Mouse (Mus musculus) retina, postnatal 1 day (tissue): ENCODE results near the gene Odf4.
"Not testable (repeated sequence)": the region's sequence is repeated elsewhere in the genome, so short reads cannot be mapped to it uniquely, and the experiment has no call there.

Experiments used
- DNase-seq: peaks from one replicate; pipeline ENCODE4 v3.0.0-alpha.2; 2012

Gene Odf4

DNA sequence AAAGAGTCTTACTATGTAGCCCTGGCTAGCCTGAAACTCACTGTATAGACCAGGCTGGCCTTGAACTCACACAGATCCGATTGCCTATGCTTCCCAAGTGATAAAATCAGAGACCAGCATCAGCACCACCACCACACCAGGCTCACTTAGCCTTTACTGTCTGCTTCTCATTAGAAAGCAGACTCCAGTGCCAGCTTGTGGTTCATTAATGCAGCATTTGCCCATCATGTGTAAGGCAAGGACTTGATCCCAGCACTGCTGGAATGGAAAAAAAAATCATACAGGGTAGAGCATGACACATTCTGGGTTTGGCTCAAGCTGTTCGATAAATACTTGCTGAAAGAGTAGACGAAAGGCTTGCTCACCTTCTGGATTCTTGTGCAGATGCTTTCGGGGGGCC, 19.1 kb upstream of the Odf4 start:
- DNase-seq, result no peak

DNA sequence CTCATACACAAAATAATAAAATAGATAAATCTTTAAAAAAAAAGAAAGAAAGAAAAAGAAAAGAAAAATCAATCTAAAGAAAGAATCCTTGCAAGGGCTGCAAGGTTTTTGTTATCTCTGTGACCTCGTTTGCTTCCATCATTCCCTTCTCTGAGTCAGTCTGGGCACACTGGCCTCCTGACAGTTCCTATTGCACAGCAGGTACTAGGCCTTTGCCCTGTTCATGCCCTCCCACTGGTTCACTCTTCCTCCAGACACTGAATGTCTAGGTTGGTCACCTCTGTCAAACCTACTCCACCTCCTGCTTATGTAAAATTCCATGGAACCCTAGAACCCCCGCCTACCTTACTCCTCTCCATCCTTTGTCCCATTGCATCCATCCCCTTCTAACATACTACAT, 18.4 kb upstream of the Odf4 start:
- no peak for DNase-seq

DNA sequence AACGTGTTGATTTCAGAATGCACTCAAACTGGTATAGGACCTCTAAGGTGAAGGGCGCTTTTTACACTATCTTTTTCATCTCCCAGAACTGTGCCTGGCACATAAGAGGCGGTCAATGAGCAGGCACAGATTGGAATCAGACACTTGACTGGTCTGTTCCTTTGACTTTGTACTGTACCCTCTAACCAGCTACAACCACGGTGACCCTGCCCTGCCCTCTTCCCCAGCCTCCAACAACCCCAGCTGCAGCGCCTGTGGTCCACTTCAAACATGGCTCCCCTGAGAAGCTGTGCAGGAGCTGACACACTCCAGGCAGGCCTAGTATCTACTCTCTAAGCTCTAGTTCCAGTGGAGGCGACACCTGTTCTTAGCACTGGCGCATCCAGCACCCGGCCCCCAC, 15.8 kb upstream of the Odf4 start:
- DNase-seq, result no peak

DNA sequence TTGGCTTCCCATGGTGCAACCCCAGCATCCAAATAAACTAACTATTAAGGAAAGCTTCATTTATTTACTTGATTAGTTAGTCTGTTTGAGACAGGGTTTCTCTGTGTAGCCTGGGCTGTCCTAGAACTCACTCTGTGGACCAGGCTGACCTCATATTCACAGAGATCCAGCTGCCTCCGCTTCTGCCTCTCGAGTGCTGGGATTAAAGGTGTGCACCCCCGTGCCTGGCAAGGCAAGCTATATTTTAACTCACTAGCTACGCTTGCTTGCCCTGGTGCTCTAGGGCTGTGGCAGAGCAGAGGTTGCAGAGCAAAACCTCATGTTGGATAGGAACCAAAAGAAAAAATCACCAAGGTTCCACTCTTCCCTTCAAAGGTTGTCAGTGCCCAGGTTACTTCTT, 13.6 kb upstream of the Odf4 start:
- DNase-seq, result no peak

DNA sequence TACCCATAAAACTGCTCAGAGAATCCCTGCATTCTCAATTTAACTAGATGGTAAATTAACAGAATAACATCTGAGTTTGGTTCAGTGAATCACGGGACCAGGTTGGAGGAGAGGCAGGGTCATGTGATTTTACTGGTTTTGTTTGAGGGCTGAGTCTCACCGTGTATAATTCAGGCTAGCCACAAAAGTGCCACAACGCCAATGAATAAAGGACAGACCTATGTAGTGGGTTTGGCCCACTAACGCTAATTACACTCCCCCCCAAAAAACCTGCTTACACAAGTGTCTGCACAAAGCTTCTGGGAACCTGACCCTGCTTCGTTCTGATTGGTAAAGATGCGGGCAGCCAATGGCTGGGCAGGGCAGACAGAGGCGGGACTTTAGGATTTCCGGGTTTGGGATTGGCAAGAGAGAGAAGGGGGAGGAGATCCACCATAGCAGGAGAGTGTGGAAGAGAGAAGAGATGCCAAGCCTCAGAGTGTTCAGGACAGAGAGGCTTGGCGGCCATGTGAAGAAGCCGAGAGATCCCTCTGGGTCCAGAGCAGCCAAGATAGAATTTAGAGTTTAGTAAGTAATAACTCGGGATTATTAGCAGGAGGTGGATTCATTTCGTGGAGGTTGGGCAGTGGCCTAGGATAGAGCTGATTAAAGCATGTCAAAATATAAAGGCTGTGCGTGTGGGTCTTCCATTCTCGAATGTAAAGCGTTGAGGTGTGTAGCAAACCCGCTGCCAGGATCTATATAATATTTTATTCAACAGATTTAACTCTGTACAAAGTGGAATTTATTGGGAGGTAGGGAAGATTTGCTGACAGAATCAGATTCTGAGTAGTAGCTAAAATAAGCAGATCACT, 12.8 kb upstream of the Odf4 start:
- peak; percentile 98 for DNase-seq

DNA sequence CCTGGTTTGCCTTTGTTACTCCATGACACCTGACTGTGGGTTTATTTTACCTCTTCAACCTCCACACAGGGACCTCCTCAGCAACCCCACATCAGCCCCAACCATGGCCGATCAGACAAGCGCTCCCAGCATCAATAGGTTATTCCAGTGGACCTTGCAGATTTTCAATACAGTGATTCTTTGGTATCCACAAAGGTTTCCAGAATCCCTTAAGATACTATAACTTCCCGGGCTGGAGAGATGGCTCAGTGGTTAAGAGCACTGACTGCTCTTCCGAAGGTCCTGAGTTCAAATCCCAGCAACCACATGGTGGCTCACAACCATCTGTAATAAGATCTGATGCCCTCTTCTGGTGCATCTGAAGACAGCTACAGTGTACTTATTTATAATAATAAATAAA, 10.1 kb upstream of the Odf4 start:
- not testable (repeated sequence) for DNase-seq

DNA sequence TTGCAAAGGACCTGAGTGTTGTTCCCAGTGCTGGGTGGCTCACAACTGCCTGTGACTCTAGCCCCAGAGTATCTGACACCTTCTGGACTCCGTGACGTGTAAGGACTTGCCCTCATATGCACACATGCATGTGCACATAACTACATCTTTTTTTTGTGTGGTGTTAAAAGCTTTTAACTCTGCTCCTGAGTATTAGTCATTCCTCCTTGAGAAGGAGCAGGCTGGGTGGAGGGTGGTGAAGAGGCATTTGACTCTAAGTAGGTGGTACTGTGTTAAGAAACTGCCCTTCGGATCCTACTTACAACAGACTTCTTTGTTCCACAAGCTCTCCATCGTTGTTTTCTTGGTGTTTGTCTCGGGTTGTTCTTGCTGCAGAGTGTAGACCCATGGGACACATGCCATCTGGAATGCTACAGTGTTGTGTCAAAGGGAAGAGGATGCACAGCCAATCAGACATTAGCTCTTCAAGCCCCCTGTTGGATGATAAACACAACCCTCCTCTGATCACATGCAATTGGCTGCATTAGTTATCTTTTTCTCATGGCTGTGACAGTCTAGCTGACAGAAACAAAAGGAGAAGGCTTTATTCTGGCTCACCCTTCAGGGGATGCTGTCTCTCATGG, 7.1 kb upstream of the Odf4 start:
- DNase-seq, result peak; percentile 35

DNA sequence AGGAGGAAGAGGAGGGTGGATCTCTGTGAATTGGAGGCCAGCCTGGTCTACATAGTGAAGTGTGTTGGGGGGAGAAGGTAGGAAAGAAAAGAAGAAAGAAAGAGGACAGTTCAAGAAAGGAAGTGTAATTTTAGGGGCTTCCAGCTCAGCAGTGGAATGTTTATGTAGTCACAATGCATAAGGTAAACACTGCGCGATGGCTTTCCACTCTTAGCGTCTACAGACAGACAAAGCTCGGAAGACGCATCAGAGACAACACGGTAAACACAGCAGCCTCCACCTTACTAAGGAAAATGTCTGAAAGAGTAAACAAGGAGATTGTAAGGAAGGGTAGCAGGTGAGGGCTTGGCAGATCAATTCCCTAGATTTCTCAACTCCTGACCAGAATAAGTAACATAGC, 3.1 kb upstream of the Odf4 start:
- DNase-seq, result no peak

DNA sequence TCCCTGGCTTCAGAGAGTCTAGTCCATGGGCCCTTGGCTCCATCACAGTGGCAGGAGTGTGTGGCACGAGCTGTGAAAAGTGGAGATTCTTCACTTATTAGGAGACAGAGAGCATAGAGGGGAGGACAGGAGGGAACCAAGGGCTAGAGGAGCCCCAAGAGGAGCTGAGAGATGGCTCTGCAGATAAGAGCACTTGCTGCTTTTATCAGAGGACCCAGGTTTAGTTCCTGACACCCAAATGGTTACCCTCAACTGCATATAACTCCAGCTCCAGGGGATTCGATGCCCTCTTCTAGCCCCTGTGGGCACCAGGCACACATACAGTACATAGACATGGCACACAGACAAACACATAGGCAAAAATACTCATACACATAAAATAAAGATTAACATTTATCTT, 2.1 kb downstream of the Odf4 start:
- DNase-seq, result no peak

DNA sequence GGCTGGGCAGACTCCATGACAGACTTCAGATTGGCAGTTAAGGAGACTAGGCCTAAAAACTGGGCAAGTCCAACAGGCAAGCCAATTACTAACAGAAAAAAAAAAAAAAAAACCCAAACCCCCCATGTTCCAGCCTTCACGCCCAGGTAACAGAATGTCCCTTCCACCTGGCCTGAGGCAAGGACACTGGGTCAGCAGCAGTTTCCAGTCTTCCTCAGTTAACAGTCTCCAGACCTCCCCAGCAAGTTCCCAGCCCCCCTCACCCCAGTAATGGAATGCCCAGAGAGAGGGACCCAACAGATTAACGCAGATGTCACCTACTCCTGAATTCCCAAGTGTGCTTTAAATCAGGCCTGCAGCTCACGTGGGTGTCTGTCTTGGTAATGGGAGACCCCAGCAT, 3.7 kb downstream of the Odf4 start:
- no peak for DNase-seq

DNA sequence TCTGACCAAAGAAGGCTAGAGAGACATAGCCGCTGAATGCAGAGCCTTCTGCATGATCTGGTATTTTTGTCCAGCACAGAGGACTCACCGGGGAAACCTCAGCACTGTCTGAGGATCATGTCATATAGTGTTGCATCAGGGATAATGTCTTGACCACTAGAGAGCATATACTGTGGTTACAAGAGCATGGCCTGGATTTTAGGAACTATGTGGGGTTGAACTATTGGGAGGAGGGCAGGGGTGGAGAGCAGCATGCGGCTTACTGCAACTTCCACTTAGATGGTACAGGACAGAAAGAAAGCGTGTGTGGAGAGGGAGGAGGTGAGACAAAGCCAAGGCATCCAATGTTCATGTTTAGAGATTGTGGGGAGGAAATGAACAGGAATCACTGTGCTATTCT, 12.3 kb downstream of the Odf4 start:
- no peak for DNase-seq

DNA sequence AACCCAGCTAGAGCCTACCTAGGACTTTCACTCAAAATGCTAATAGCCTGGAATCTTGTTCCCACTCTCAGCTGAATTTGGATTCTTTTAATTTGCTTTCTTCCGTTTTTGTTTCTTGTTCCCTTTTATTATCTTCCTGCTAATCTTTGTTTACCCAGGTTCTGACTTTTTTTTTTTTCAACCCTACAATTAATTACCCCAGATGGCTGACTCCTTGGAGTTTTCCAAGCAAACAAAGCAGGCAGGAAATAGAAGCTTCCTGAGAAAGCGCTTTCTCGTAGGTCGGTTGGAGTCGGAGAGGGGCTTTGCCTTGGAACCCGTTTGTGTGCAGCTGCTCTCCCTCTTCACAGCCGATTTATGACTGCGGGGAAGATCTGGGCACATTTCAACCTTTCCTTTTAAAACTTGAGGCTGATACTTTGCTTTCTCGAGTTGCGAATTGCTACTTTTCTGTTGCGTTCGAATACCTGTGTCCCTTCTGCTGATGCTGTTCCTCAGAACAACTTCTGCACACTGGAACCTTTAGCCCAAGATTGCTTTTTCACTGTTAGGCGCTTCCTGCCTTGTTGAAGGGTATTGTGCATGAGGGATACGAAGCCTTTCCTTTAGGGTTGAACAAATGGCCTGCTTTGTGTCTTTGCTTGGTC, 15.2 kb downstream of the Odf4 start:
- no peak for DNase-seq

DNA sequence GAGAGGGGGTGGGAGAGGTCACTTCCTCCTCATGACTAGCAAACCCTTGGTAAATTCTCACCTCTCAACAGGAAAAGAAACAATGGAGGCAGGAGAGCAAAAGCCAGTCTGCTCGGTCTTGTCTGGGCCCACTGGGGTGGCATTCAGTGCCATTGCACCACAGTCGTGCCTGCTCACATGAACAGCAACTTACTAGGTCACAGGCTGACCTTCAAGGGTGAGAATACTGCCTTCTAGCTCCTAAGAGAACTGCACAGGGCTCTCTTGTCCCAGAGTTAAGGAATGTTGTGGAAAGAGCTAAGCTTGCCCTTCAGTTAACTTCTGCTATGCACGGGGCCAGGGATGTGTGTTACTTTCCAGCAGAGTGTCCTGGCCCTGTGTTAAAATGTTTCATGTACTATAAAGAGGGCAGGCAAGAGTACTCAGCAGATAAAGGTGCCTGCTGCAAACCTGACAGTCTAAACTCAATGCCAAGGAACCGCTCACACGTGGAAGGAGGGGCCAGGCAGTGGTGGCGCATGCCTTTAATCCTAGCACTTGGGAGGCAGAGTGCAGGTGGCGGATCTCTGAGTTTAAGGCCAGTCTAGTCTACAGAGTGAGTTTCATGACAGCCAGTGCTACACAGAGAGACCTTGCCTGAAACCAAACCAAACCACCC, 17.9 kb downstream of the Odf4 start:
- no peak for DNase-seq

DNA sequence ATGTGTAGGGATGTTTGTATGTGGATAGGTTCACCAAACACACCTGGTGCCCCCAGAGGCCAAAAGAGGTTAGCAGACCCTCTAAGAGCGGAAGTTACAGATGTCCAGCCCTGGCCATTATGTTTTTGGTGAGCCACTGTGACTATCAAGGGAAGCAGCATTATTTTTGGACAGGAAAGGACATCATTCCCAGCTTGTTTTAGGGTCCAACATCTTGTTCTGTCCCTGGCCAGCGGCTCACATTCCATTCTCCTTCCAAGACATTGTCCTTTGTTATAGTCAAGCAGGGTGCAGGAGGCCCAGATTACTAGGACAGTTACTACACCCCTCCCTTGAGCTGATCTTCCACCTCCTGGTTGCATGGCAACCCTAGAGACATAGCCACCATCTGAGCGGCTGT, 19.6 kb downstream of the Odf4 start:
- DNase-seq, result no peak

DNA sequence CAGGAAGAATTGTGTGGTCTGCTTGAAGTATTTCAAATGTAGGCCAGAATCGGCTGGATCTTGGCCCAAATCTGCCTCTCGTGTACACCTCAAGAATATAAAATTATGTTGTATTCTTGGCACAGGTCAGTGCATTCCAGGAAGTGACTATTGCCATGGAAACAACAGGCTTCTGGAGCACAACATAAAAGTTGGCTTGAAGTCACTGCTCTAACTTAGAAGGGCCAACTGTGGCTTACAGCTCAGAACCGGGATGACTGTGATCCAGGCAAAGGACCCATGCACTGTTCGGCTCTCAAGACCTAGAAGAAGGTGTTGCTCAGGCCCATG, 20.5 kb downstream of the Odf4 start:
- DNase-seq, result no peak

DNA sequence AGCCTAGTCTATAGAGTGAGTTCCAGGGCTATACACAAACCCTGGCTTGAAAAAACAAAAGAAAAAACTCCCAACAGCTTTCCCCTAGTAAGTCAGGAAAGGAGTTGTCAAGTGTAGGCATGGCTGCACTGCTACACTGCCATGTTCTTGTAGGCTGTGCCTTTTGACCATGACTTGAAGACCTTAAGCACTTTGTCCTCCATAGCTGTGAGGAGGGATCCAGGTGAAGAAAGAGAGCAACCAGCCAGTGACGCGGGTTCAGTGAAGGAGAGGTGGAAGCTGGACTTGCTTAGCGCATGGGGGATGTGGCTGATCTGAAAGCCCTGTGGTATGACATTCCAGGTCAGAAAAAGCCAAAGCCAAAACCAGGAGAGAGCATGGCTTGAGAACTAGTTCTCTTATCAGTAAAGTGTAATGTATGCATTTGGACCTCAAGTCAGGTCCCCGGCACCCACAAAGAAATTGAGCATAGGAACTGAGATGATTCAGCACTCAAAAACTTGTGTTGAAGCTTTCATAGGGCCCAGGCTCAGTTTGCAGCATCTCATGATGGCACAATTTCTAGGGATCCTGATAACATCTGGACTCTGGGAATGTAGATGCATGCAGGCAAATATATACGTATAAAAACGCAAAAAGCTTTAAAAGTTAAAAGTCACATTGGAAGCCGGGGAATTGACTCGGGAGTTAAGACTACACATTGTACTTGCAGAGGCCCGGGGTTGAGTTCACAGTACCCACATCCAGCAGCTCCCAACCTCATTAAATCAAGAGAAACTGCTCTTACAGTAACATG, 21.0 kb downstream of the Odf4 start:
- no peak for DNase-seq

DNA sequence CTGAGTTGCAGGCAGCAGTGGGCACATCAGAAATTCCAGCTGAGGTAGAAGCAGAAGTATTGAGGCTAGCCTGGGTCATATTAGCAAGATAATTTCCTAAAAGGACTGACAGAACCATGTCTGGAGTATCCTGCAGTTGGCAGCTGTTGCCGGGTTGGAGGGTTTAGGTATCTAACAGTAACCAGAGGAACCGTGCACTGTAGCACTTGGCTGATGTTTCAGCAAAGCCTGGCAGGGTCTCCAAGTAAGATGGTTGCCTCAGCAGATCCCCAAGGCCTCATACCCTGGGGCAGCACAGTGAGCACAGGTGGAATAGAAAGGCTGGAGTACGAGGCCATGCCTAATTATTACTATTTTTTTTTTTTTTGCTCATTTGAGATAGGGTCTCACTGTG, 21.7 kb downstream of the Odf4 start:
- no peak for DNase-seq

DNA sequence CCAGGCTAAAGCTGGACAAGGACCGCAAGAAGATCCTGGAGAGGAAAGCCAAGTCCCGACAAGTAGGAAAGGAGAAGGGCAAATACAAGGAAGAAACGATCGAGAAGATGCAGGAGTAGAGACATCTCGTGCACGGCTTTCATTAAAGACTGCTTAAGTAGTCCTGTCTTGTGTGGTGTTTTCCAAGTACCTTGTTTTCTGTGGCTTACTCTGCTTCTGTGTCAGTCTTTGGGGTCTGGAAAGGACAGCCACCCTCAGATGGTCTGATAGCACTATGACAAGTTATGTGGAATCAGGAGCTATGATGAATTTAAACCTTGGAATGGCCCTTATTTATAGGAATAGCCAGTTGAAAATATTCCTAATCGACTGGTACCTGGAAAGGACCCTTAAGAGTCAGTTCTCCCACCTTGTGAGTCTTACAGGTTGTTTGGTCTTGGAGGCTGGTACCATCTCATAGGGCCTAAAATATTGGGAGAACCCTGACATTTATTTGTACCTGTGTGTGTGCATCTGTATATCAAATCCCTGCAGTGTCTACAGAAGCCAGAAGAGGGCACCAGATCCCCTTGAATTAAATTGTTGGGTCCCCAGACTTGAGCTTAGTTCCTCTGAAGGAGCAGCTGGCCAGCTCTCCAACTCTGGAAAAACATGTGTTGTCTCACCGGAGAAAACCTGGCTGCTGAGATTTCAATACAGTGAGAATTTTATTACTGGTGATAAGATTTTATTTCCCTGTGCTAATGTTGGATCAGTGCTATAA, 22.3 kb downstream of the Odf4 start:
- peak; percentile 88 for DNase-seq

DNA sequence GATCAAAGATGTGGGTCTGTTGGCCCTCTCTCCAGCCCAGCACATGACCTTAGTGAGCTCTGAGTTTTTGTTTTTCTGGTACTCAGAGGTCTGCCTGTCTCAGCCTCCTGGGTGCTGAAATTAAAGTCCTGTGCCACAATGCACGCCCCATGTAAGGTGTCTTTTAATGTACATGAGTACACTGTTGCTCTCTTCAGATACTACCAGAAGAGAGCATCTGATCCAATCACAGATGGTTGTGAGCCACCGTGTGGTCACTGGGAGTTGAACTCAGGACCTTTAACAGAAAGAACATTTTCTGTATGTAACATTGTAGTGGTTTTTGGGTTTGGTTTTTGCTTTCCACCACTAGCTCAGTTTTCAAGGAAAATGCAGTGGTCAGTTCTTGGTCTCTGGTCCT, 23.1 kb downstream of the Odf4 start:
- DNase-seq, result no peak

DNA sequence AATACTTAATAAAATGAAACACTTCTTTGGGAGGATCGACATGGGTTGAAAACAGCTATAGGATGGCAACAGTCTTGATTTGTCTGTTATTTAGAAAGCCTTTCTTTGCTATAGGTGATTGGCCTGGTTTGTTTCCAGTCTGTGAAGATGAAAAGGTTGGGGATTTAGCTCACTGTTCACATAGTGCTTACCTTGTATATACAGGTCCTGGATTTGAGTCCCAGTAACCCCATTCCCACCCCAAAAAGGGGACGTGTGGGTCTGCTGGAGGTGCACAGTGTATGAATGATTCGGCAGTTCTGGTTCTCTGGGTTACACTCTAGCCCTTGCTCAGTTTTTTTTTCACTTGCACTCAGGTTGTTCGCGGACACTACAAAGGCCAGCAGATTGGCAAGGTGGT, 24.1 kb downstream of the Odf4 start:
- no peak for DNase-seq

DNA sequence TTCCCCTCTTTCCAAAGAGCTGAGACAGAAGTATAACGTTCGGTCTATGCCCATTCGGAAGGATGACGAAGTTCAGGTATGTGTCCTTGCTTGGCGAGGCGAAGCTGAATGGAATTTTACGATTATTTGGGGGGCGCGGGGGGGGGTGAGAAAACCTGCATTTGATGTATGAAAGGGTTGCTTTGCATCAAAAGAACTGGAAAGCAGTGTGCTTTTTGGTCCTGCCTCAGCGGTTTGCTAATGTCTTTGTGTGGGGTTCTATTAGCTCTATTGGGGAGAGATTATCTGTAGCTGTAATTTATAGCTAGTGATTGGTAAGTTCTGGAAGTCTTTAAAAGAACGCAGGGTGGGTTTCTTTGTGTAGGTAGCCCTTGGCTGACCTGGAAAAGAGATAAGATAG, 24.5 kb downstream of the Odf4 start:
- DNase-seq, result no peak

DNA sequence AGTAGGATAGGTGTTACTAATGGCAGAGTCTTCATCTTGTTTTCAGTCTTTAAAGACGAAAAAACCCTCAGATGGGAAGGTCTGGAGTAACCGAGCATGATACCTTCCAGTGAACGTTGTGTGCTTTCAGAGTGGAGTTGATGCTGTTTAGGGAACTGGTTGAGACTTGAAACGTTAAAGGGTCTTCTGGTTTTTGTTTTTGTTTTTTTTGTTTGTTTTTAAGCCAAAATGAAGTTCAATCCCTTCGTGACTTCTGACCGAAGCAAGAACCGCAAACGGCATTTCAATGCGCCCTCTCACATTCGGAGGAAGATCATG, 24.9 kb downstream of the Odf4 start:
- DNase-seq, result no peak
